Mouse (Mus musculus) thymus, adult 2 months (tissue): ENCODE results near the gene Hc. TPM values are rescaled to one million over a fixed set of nuclear protein-coding genes. Genes with fewer than 3 reads are reported as not detected.

ENCODE experiments used
- DNase-seq: peaks from one replicate; pipeline ENCODE4 v3.0.0; 2021
- H3K27ac ChIP-seq: fragments of 200-500 bp; 2 replicates; pipeline ENCODE4 v1.5.1; 2012; ENCODE audit warnings: low read length, control low read depth; ENCODE audit not compliant: control insufficient read depth, insufficient read depth
- H3K27me3 ChIP-seq: fragments of 200-500 bp; 2 replicates; pipeline ENCODE4 v1.6.1; 2012; ENCODE audit warnings: mild to moderate bottlenecking, low read length, moderate library complexity, mixed read lengths; ENCODE audit not compliant: control insufficient read depth, insufficient read depth
- H3K36me3 ChIP-seq: fragments of 200-500 bp; 2 replicates; pipeline ENCODE4 v1.6.1; 2012; ENCODE audit warnings: mild to moderate bottlenecking, low read length, moderate library complexity; ENCODE audit not compliant: control insufficient read depth, insufficient read depth
- H3K4me1 ChIP-seq: fragments of 200-500 bp; replicated peaks from 2 replicates; pipeline ENCODE4 v1.6.1; 2012; ENCODE audit warnings: low read length; ENCODE audit not compliant: control insufficient read depth, insufficient read depth
- H3K4me3 ChIP-seq: fragments of 200-500 bp; 2 replicates; pipeline ENCODE4 v1.5.1; 2012; ENCODE audit warnings: mild to moderate bottlenecking, low read length, control low read depth, moderate library complexity; ENCODE audit not compliant: control insufficient read depth, insufficient read depth
- CTCF ChIP-seq: fragments of 200-500 bp; IDR thresholded peaks from 2 replicates; pipeline ENCODE4 v1.5.1; 2012; ENCODE audit warnings: mild to moderate bottlenecking, control low read depth, low read length, moderate library complexity, borderline replicate concordance; ENCODE audit not compliant: control insufficient read depth, poor library complexity, insufficient read depth; ENCODE audit errors: extremely low read depth
- POLR2A ChIP-seq: fragments of 200-500 bp; IDR thresholded peaks from 2 replicates; pipeline ENCODE4 v1.6.1; 2012; ENCODE audit warnings: mild to moderate bottlenecking, low read length, control low read depth, moderate library complexity; ENCODE audit not compliant: control insufficient read depth, poor library complexity, insufficient read depth; ENCODE audit errors: extremely low read depth
- WGBS: fragments of 180-500 bp; shearing (Covaris S2); methylation state at CpG from one replicate; pipeline ENCODE4 v1.1.7; 2018; 5-methylcytosine and 5-hydroxymethylcytosine counted together
- polyA plus RNA-seq: library from polyadenylated mRNA; depleted of rRNA; stranded (reverse); fragments of >200 nt; gene quantifications from 2 replicates; pipeline ENCODE4 v1.2.3, GENCODE M21; 2012

Gene Hc
- polyA plus RNA-seq, 1 experiment = 0.15 TPM

- H3K4me3 ChIP-seq = no peak overlapping the region
- no peak for TF ChIP-seq CTCF
- TF ChIP-seq POLR2A = 0 out of 2 replicates have a peak, but pooled peaks have one; percentile 29
- H3K27ac ChIP-seq = peak overlapping the region; percentile 96
Observed at GRCm38 (mm10) chr2:34965293-34965692, 95.9 kb downstream of the Hc start.

GRCm38 (mm10) chr2:34964651-34965050, 96.6 kb downstream of the Hc start:
- Histone ChIP-seq H3K4me1 (peaks cover 70% of the 10 kb centered on the region), H3K4me3 (no peak overlapping the region), H3K27me3 (no peaks in the 10 kb centered on the region), H3K27ac (peak overlapping the region; percentile 96), H3K36me3 (no peaks in the 10 kb centered on the region)
- TF ChIP-seq POLR2A = no peak
- no peak for TF ChIP-seq CTCF
- 82% methylated on average over 9 of the region's 9 CpGs for WGBS
- peak; percentile 18 for DNase-seq

More at GRCm38 (mm10) chr2:34965293-34965692, 95.9 kb downstream of the Hc start:
- no peaks in the 10 kb centered on the region for H3K36me3 ChIP-seq
- H3K4me1 ChIP-seq = peaks cover 72% of the 10 kb centered on the region
- no peaks in the 10 kb centered on the region for H3K27me3 ChIP-seq
- 12% methylated on average over 9 of the region's 9 CpGs for WGBS
- peak; percentile 87 for DNase-seq

GRCm38 (mm10) chr2:34964230-34964629, 97.0 kb downstream of the Hc start:
- Histone ChIP-seq H3K27me3 (no peaks in the 10 kb centered on the region), H3K4me1 (peaks cover 67% of the 10 kb centered on the region), H3K36me3 (no peaks in the 10 kb centered on the region), H3K4me3 (peak overlapping the region; percentile 24; the same call in 1 of the 2 replicates), H3K27ac (peak overlapping the region; percentile 96)
- TF ChIP-seq CTCF (no peak), POLR2A (no peak)
- WGBS = 80% methylated on average over 6 of the region's 6 CpGs
- DNase-seq = no peak

- TF ChIP-seq POLR2A = peak; percentile 68; the same call in 1 of the 2 replicates
- TF ChIP-seq CTCF = no peak
- peak; percentile 92 for DNase-seq
- Histone ChIP-seq H3K4me3 (peak overlapping the region; percentile 10; the same call in 1 of the 2 replicates), H3K36me3 (no peaks in the 10 kb centered on the region), H3K27ac (peak overlapping the region; percentile 96), H3K27me3 (no peaks in the 10 kb centered on the region), H3K4me1 (peaks cover 70% of the 10 kb centered on the region)
- 2% methylated on average over 13 of the region's 13 CpGs for WGBS
Observed at GRCm38 (mm10) chr2:34963371-34963956, 97.8 kb downstream of the Hc start.

GRCm38 (mm10) chr2:34962893-34963292, 98.3 kb downstream of the Hc start:
- peaks cover 75% of the 10 kb centered on the region for H3K4me1 ChIP-seq
- H3K27ac ChIP-seq = peak overlapping the region; percentile 96
- TF ChIP-seq POLR2A = no peak
- no peak for TF ChIP-seq CTCF
- H3K4me3 ChIP-seq = no peak overlapping the region
- H3K36me3 ChIP-seq = no peaks in the 10 kb centered on the region
- H3K27me3 ChIP-seq = no peaks in the 10 kb centered on the region
- WGBS = 14% methylated on average over 9 of the region's 9 CpGs
- DNase-seq = peak; percentile 71

- 76% methylated on average over 2 of the region's 2 CpGs for WGBS
- Histone ChIP-seq H3K27me3 (no peaks in the 10 kb centered on the region), H3K4me3 (no peak overlapping the region), H3K27ac (peak overlapping the region; percentile 96), H3K36me3 (no peaks in the 10 kb centered on the region), H3K4me1 (peaks cover 79% of the 10 kb centered on the region)
- DNase-seq = no peak
- TF ChIP-seq CTCF = no peak
- TF ChIP-seq POLR2A = no peak
Observed at GRCm38 (mm10) chr2:34962211-34962610, 99.0 kb downstream of the Hc start.
